Mouse (Mus musculus) CH12.LX (cell line): ENCODE data around the gene Cntn4. TPM values are rescaled to one million over a fixed set of nuclear protein-coding genes. Genes with fewer than 3 reads are reported as not detected.

Source experiments
- DNase-seq: peaks from one replicate; pipeline ENCODE4 v3.0.0-alpha.2; 2013; ENCODE audit errors: extremely low read depth
- H3K27ac ChIP-seq: 2 replicates; pipeline ENCODE4 v1.5.1; 2012; ENCODE audit warnings: low read depth, mild to moderate bottlenecking, control low read depth, moderate library complexity; ENCODE audit not compliant: insufficient read depth
- H3K27me3 ChIP-seq: replicated peaks from 2 replicates; pipeline ENCODE3; 2012; ENCODE audit warnings: inconsistent platforms
- H3K36me3 ChIP-seq, 2 experiments: replicated peaks in 1 of 2; 2 replicates each; pipeline versions ENCODE3 to v1.6.1; 2012; ENCODE audit warnings: inconsistent platforms in 1 of 2, low read length in 1 of 2, mild to moderate bottlenecking in 1 of 2, mixed read lengths in 1 of 2, moderate library complexity in 1 of 2; ENCODE audit not compliant: control insufficient read depth in 1 of 2, insufficient read depth in 1 of 2
- H3K4me1 ChIP-seq, 2 experiments: 2 replicates each; pipeline ENCODE4 v1.6.1; 2012; ENCODE audit warnings: inconsistent platforms in 1 of 2, moderate library complexity in 1 of 2; ENCODE audit not compliant: insufficient read depth in 2 of 2, control insufficient read depth in 1 of 2
- H3K4me2 ChIP-seq: 2 replicates; pipeline ENCODE4 v1.6.1; 2012; ENCODE audit warnings: low read depth, mild to moderate bottlenecking, control low read depth; ENCODE audit not compliant: poor library complexity, insufficient read depth, severe bottlenecking
- H3K4me3 ChIP-seq, 3 experiments: fragments of 150-350 bp in 1 of 3; sonication (generic) in 1 of 3; replicated peaks in 1 of 3; 2 replicates each; pipeline versions ENCODE3 to v1.5.1; 2011 to 2012; ENCODE audit warnings: low read depth in 2 of 3, low read length in 2 of 3, mild to moderate bottlenecking in 2 of 3, moderate library complexity in 2 of 3, control low read depth in 1 of 3, improper control_type of control experiment in 1 of 3, inconsistent platforms in 1 of 3, mixed read lengths in 1 of 3; ENCODE audit not compliant: poor library complexity in 1 of 3
- H3K79me2 ChIP-seq: replicated peaks from 2 replicates; pipeline ENCODE4 v1.6.1; 2012; ENCODE audit warnings: mild to moderate bottlenecking, moderate library complexity; ENCODE audit not compliant: control insufficient read depth, poor library complexity, insufficient read depth, severe bottlenecking; ENCODE audit errors: extremely low read depth
- H3K9ac ChIP-seq: 2 replicates; pipeline ENCODE4 v1.6.1; 2012; ENCODE audit warnings: low read depth, mild to moderate bottlenecking, control low read depth, moderate library complexity; ENCODE audit not compliant: insufficient read depth
- H3K9me3 ChIP-seq: replicated peaks from 2 replicates; pipeline ENCODE3; 2012; ENCODE audit warnings: low read length, inconsistent platforms, mixed read lengths
- E2F4 ChIP-seq: IDR thresholded peaks from 2 replicates; pipeline ENCODE4 v1.6.1; 2011; ENCODE audit warnings: low read depth, low read length, improper control_type of control experiment; ENCODE audit not compliant: insufficient replicate concordance
- ELF1 ChIP-seq: IDR thresholded peaks from 2 replicates; pipeline ENCODE4 v1.6.1; 2014; ENCODE audit warnings: low read depth, mild to moderate bottlenecking, inconsistent platforms, low read length, improper control_type of control experiment
- ETS1 ChIP-seq: conservative IDR thresholded peaks from 2 replicates; pipeline ENCODE4 v1.6.1; 2012; ENCODE audit warnings: low read depth, mild to moderate bottlenecking, inconsistent platforms, low read length, improper control_type of control experiment, moderate library complexity
- MAFK ChIP-seq: IDR thresholded peaks from 2 replicates; pipeline ENCODE4 v1.6.1; 2011; ENCODE audit warnings: low read length, improper control_type of control experiment; ENCODE audit not compliant: insufficient replicate concordance
- MEF2A ChIP-seq: IDR thresholded peaks from 2 replicates; pipeline ENCODE4 v1.6.1; 2014; ENCODE audit warnings: low read depth, mild to moderate bottlenecking, inconsistent platforms, low read length, improper control_type of control experiment, borderline replicate concordance
- MXI1 ChIP-seq: IDR thresholded peaks from 2 replicates; pipeline ENCODE4 v1.6.1; 2011; ENCODE audit warnings: mild to moderate bottlenecking, low read depth, low read length, improper control_type of control experiment
- TCF12 ChIP-seq: IDR thresholded peaks from 2 replicates; pipeline ENCODE4 v1.6.1; 2014; ENCODE audit warnings: low read depth, mild to moderate bottlenecking, inconsistent platforms, low read length, improper control_type of control experiment
- USF1 ChIP-seq: IDR thresholded peaks from 2 replicates; pipeline ENCODE4 v1.6.1; 2014; ENCODE audit warnings: low read depth, mild to moderate bottlenecking, inconsistent platforms, low read length, improper control_type of control experiment
- ZKSCAN1 ChIP-seq: IDR thresholded peaks from 2 replicates; pipeline ENCODE4 v1.6.1; 2012; ENCODE audit warnings: low read depth, inconsistent platforms, low read length, improper control_type of control experiment, borderline replicate concordance
- ZNF384 ChIP-seq: IDR thresholded peaks from 2 replicates; pipeline ENCODE4 v1.6.1; 2012; ENCODE audit warnings: low read depth, low read length, improper control_type of control experiment, inconsistent platforms
- dilution Hi-C: fragments of 300-500 bp; cut with MboI; formaldehyde crosslinking; loops from 2 replicates; pipeline ENCODE4 v1.14.3; 2020; ENCODE audit warnings: low sequenced_read_pairs; ENCODE audit not compliant: extremely low pct_unique_long_range_greater_than_20kb, extremely low pct_ligation_motif_present
- in situ Hi-C: fragments of 300-500 bp; cut with MboI; formaldehyde crosslinking; loops from 3 replicates; pipeline ENCODE4 v1.14.3; 2019; ENCODE audit warnings: low sequenced_read_pairs, low pct_ligation_motif_present, low pct_unique_long_range_greater_than_20kb, mixed read lengths
- polyA plus RNA-seq: library from polyadenylated mRNA; unstranded; fragments of >175 nt; gene quantifications from 2 replicates; pipeline ENCODE4 v1.2.1, GENCODE M21; 2012; ENCODE audit warnings: low read depth; ENCODE audit not compliant: insufficient read length
- total RNA-seq, 2 experiments: library from RNA; depleted of rRNA; stranded (reverse); fragments of 300-350 nt in 1 of 2; fragments of >200 nt in 1 of 2; gene quantifications; 2 replicates each; pipeline ENCODE4 v1.2.3; 2012 to 2014

The Cntn4 gene
- not detected in 2 replicates for total RNA-seq (2012; rRNA removed)
- total RNA-seq (2014; rRNA removed) = not detected in 2 replicates
- polyA plus RNA-seq = 0.12 and 0.14 TPM in 2 replicates

DNA sequence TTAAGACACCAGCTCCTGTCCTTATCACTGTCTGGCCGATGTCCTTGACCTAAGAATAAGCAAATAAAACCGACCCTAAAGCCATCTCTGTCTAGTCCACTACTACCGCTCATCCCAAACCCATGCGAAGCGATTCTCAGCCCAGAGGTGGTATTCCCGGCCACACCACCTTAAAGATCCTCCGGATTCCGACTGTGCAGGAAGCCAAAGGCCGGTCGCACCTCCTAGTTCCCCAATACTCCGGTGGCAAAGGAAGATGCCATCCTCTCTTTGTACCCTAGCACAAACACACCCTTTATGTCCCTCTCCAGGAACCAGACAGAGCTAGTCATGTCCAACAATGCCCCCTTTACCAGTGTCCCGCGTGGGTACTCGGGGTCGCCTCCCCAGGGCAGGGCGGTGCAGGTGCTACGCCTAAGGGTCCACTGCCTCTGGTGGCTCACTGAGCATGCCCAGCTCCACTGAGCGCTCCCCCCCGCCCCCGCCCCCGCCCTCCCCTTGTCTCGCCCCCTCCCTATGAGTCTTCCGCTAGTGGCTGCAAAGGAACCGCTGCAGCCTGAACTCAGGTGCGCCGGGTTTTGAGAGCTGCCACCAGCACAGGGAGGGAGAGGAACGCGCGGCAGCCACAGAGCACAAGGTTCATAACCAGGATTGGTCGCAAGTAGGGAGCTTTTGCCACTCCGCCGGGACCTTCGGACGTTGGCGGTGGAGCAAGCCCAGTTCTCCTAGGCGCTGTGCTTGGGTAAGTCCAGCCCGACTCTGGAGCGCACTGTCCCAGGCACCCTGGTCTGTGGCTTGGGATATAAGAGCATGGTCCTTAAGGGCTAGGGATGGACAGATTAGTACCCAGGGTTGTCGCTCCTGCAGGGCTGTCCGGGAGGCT, at the start of gene Cntn4:
Gene Cntn4, plus strand, starts transcription at position 512 of the 883 bp plus-strand sequence.
- Histone ChIP-seq H3K27ac (no peak within 1 kb of the TSS), H3K27me3 (no peaks in the 10 kb centered on the region), H3K4me1 (no peaks in the 10 kb centered on the region), H3K9me3 (peaks cover 51% of the 10 kb centered on the region), H3K4me3 (no peak within 1 kb of the TSS), H3K36me3 (no peaks in the 10 kb centered on the region), H3K9ac (no peak within 1 kb of the TSS), H3K4me2 (no peak within 1 kb of the TSS), H3K79me2 (no peaks in the 10 kb centered on the region)
- in situ Hi-C loops (no loop called here), dilution Hi-C loops (no loop called here)
- DNase-seq = no peak
- TF ChIP-seq TCF12 (no peak), MXI1 (no peak), ELF1 (no peak)

DNA sequence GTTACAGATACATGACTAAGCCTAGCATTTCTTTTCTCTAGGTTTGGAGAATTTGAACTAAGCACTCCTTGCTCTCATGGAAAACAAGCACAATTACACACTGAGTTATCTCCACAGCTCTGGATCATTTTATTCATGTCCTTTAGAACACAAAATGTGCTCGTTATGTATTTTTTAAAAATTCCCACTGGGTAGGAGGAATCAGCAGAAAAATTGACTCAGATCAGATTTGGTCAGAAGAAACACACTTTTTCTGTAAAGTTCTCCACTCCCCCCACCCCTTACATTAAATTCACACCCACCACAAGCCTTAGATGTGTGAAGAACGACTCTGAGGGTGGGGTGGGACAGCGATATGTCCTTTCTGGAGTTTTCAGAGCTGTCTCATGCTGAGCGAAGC, 3.2 kb upstream of the Cntn4 start:
- DNase-seq = no peak
- Histone ChIP-seq H3K27me3 (no peaks in the 10 kb centered on the region), H3K9ac (no peak overlapping the region), H3K9me3 (peaks cover 42% of the 10 kb centered on the region), H3K4me2 (no peak overlapping the region), H3K4me3 (no peak overlapping the region), H3K79me2 (no peaks in the 10 kb centered on the region), H3K27ac (no peak overlapping the region), H3K36me3 (no peaks in the 10 kb centered on the region), H3K4me1 (no peaks in the 10 kb centered on the region)
- in situ Hi-C loops = no loop called here
- dilution Hi-C loops = no loop called here
- TF ChIP-seq USF1 (no peak), ZKSCAN1 (no peak), MAFK (no peak)

DNA sequence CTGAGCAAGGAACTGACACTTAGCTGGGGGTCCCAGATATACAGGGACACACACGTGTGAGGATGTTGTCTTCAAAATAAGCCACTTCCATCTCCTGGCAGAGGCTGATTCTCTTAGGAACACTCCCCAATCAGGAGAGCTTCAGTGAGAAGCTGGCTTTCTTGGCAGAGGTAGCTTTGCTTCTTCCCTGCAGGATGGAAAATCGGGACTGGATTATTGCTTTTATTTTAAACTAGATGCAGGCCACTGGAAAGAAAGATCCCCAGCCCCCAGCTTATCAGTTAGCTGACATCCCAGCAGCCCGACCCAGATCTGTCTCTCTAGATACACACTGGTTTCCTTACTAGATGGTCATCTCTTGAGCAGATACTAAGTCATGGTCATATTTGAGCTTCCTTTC, 2.4 kb upstream of the Cntn4 start:
- Histone ChIP-seq H3K27ac (no peak overlapping the region), H3K79me2 (no peaks in the 10 kb centered on the region), H3K4me3 (no peak overlapping the region), H3K36me3 (no peaks in the 10 kb centered on the region), H3K27me3 (no peaks in the 10 kb centered on the region), H3K4me2 (no peak overlapping the region), H3K9me3 (peaks cover 44% of the 10 kb centered on the region), H3K9ac (no peak overlapping the region), H3K4me1 (no peaks in the 10 kb centered on the region)
- dilution Hi-C loops (no loop called here), in situ Hi-C loops (no loop called here)
- TF ChIP-seq USF1 = no peak
- no peak for TF ChIP-seq ETS1
- TF ChIP-seq E2F4 = no peak
- TF ChIP-seq ZNF384 = no peak
- TF ChIP-seq TCF12 = no peak
- no peak for TF ChIP-seq MEF2A
- no peak for DNase-seq
